Mouse (Mus musculus) small intestine, adult 2 months (tissue): ENCODE results near the gene Lrr1. TPM values are rescaled to one million over a fixed set of nuclear protein-coding genes. Genes with fewer than 3 reads are reported as not detected.

ENCODE experiments used
- H3K27ac ChIP-seq: fragments of 200-500 bp; 2 replicates; pipeline ENCODE4 v1.5.1; 2012; ENCODE audit warnings: low read depth, low read length, control low read depth, inconsistent platforms; ENCODE audit not compliant: insufficient read depth
- H3K27me3 ChIP-seq: fragments of 200-500 bp; 2 replicates; pipeline ENCODE4 v1.6.1; 2012; ENCODE audit warnings: mild to moderate bottlenecking, moderate library complexity, low read length, inconsistent platforms; ENCODE audit not compliant: control insufficient read depth, insufficient read depth
- H3K36me3 ChIP-seq: fragments of 200-500 bp; 2 replicates; pipeline ENCODE4 v1.6.1; 2012; ENCODE audit warnings: mild to moderate bottlenecking, low read length, control low read depth, inconsistent platforms; ENCODE audit not compliant: control insufficient read depth, insufficient read depth
- H3K4me1 ChIP-seq: fragments of 200-500 bp; 2 replicates; pipeline ENCODE4 v1.6.1; 2012; ENCODE audit warnings: low read length, inconsistent platforms, mixed read lengths; ENCODE audit not compliant: control insufficient read depth, insufficient read depth, insufficient read length
- H3K4me3 ChIP-seq: fragments of 200-500 bp; 2 replicates; pipeline ENCODE4 v1.5.1; 2012; ENCODE audit warnings: low read depth, mild to moderate bottlenecking, control low read depth, inconsistent platforms, low read length, moderate library complexity
- CTCF ChIP-seq: fragments of 200-500 bp; IDR thresholded peaks from 2 replicates; pipeline ENCODE4 v1.5.1; 2012; ENCODE audit warnings: low read depth, mild to moderate bottlenecking, control low read depth, inconsistent platforms, low read length, moderate library complexity, mixed read lengths; ENCODE audit not compliant: insufficient replicate concordance, insufficient read length; ENCODE audit errors: extremely low read depth
- POLR2A ChIP-seq: fragments of 200-500 bp; IDR thresholded peaks from 2 replicates; pipeline ENCODE4 v1.6.1; 2012; ENCODE audit warnings: low read depth, mild to moderate bottlenecking, control low read depth, inconsistent platforms, low read length, moderate library complexity
- WGBS: fragments of 180-500 bp; shearing (Covaris S2); methylation state at CpG from one replicate; pipeline ENCODE4 v1.1.7; 2018; 5-methylcytosine and 5-hydroxymethylcytosine counted together
- polyA plus RNA-seq: library from polyadenylated mRNA; depleted of rRNA; stranded (reverse); fragments of >200 nt; gene quantifications from 2 replicates; pipeline ENCODE4 v1.2.3, GENCODE M21; 2012

The Lrr1 gene
- polyA plus RNA-seq, 1 experiment: 0.90 TPM

GRCm38 (mm10) chr12:69181800-69182199 is 13.2 kb downstream of the Lrr1 start:
- no peak for TF ChIP-seq CTCF
- Histone ChIP-seq H3K36me3 (peaks cover 8% of the 10 kb centered on the region), H3K27ac (no peak overlapping the region), H3K4me3 (no peak overlapping the region), H3K27me3 (no peaks in the 10 kb centered on the region), H3K4me1 (peaks cover 4% of the 10 kb centered on the region; the same call in 1 of the 2 replicates)
- WGBS: 81% methylated on average over 4 of the region's 4 CpGs

GRCm38 (mm10) chr12:69183583-69184308 is 15.1 kb downstream of the Lrr1 start, which contains the start of the genes Rpl36al and Mgat2:
TSS of gene Rpl36al (minus strand) at chr12:69184083.
TSS of gene Mgat2 (plus strand) at chr12:69184157.
- peak within 1 kb of the TSS; percentile 84 for H3K4me3 ChIP-seq
- H3K4me1 ChIP-seq: peaks cover 10% of the 10 kb centered on the region; the same call in 1 of the 2 replicates
- H3K27ac ChIP-seq: peak within 1 kb of the TSS; percentile 73
- peaks cover 8% of the 10 kb centered on the region for H3K36me3 ChIP-seq
- under 1% methylated on average over 84 of the region's 84 CpGs for whole genome bisulfite sequencing
- TF ChIP-seq POLR2A (peak; percentile 99), CTCF (no peak)
- H3K27me3 ChIP-seq: no peaks in the 10 kb centered on the region

DNA sequence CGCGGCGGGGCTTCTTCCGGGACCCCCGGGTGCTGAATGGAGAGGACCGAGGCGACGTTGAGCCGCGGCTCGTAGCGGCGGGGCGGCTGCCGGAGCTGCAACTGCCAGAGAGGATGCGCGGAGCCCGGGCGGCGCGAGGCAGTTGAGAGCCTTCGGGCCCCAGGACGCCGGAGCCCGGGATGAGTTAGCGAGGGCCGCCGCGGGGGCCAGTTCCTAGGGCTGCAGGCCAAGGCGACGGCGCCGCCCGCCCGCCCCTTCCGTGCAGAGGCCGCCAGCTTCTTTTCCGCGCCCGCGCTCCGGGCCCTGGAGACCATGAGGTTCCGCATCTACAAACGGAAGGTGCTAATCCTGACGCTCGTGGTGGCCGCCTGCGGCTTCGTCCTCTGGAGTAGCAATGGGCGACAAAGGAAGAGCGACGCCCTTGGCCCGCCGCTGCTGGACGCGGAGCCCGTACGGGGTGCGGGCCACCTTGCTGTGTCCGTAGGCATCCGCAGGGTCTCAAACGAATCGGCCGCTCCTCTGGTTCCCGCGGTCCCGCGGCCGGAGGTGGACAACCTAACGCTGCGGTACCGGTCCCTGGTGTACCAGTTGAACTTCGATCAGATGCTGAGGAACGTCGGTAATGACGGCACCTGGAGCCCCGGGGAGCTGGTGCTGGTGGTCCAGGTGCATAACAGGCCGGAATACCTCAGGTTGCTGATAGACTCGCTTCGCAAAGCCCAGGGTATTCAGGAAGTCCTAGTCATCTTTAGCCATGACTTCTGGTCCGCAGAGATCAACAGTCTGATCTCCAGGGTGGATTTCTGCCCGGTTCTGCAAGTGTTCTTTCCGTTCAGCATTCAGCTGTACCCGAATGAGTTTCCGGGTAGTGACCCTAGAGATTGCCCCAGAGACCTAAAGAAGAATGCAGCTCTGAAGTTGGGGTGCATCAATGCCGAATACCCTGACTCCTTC is 16.0 kb downstream of the Lrr1 start:
- Histone ChIP-seq H3K4me3 (peak overlapping the region; percentile 84), H3K4me1 (peaks cover 10% of the 10 kb centered on the region; the same call in 1 of the 2 replicates), H3K27me3 (no peaks in the 10 kb centered on the region), H3K27ac (peak overlapping the region; percentile 73), H3K36me3 (peaks cover 9% of the 10 kb centered on the region)
- under 1% methylated on average over 85 of the region's 86 CpGs for WGBS
- TF ChIP-seq POLR2A: no peak; the same call in 1 of the 2 replicates
- TF ChIP-seq CTCF: no peak

DNA sequence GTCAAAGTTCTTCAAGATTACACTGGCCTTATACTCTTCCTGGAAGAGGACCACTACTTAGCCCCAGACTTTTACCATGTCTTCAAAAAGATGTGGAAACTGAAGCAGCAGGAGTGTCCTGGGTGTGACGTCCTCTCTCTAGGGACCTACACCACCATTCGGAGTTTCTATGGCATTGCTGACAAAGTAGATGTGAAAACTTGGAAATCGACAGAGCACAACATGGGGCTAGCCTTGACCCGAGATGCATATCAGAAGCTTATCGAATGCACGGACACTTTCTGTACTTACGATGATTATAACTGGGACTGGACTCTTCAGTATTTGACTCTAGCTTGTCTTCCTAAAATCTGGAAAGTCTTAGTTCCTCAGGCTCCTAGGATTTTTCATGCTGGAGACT is 16.8 kb downstream of the Lrr1 start:
- Histone ChIP-seq H3K4me3 (peak overlapping the region; percentile 84), H3K4me1 (peaks cover 10% of the 10 kb centered on the region; the same call in 1 of the 2 replicates), H3K27ac (peak overlapping the region; percentile 73), H3K27me3 (no peaks in the 10 kb centered on the region), H3K36me3 (peaks cover 12% of the 10 kb centered on the region)
- TF ChIP-seq CTCF: no peak
- no peak for TF ChIP-seq POLR2A
- WGBS: 23% methylated on average over 7 of the region's 7 CpGs

DNA sequence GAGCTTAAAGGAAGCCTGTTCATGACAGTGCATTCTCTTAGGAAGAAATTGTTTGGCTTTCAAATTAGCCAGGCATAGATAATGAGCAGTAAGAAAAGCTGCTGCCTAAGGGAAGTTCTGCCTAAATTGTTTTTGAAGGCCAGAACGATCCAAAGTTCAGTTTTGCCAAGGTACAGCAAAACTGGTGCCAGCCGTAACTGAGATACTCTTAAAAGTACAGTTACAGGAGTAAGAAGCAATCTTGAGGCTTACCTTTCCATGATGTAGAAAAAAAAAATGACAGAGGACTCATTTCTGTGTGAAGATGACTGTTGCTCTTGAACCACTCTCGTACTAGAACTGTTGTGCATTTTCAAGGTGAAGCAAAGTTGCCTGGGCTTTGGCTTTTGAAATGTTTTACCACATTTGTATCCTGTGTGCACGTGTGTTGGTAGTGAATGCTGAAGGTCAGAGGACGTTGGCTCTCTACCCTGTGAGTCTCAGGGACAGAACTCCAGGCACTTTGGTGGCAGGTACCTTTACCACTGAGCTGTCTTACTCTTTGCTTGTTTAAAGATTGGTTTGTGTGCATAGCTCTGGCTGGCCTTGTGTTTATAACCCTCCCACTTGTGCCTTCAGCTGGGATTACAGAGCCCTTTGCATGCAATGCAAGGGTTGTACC is 18.3 kb downstream of the Lrr1 start:
- Histone ChIP-seq H3K4me1 (peaks cover 10% of the 10 kb centered on the region; the same call in 1 of the 2 replicates), H3K27me3 (no peaks in the 10 kb centered on the region), H3K4me3 (no peak overlapping the region), H3K27ac (peak overlapping the region; percentile 54), H3K36me3 (peaks cover 10% of the 10 kb centered on the region)
- no peak for TF ChIP-seq POLR2A
- TF ChIP-seq CTCF: no peak
- 19% methylated on average over 5 of the region's 5 CpGs for WGBS

DNA sequence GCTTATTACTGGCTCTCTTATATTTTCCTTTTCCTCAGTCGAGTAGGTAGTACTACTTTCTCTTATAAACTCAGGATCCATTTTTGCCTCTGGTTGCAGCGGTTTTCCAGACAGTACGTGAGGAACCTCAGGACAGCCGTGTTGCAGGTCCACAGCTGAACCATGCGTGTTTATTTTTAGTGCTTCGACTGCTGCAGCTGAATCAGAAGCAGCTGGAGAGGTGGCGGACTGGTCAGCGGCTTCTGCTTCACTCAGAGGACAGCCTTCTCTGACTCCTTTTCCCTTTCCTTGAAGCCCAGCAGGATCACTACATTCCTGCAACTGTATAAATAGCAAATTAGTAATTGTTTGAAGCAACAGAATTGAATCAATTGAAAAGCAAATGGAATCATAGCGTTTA is 21.5 kb downstream of the Lrr1 start:
- 88% methylated on average over 9 of the region's 9 CpGs for WGBS
- H3K4me3 ChIP-seq: no peak overlapping the region
- TF ChIP-seq POLR2A (no peak), CTCF (no peak)
- H3K4me1 ChIP-seq: peaks cover 10% of the 10 kb centered on the region; the same call in 1 of the 2 replicates
- H3K36me3 ChIP-seq: peaks cover 8% of the 10 kb centered on the region
- H3K27me3 ChIP-seq: no peaks in the 10 kb centered on the region
- no peak overlapping the region for H3K27ac ChIP-seq
